Mouse (Mus musculus): ENCODE measurements at regions not wholly inside any gene's neighbourhood (a gene's known extent, or its start where the extent isn't known, plus 50 kb on each side); places are given as distances from the start of the nearest gene placed in this dataset.
A peak's percentile ranks its signal among the peaks of the same experiment; 100 is the strongest.

GRCm38 (mm10) chr14:104824926-104825325, 302.5 kb upstream of the Rnf219 start:
- Histone ChIP-seq H3K27me3 (ENCODE audit: control insufficient read depth, insufficient read depth, low read length) (no peaks in the 10 kb centered on the region), H3K9ac (ENCODE audit: low read depth, low read length) (no peak overlapping the region), H3K27ac (replicated peaks; ENCODE audit: insufficient read depth, low read depth, low read length) (no peak overlapping the region), H3K4me1 (ENCODE audit: control insufficient read depth, insufficient read depth, low read length) (no peaks in the 10 kb centered on the region), H3K36me3 (ENCODE audit: control insufficient read depth, insufficient read depth, low read length) (no peaks in the 10 kb centered on the region), H3K79me2 (ENCODE audit: control insufficient read depth, insufficient read depth, low read length) (no peaks in the 10 kb centered on the region), H3K4me3 (ENCODE audit: insufficient read depth, low read depth, low read length) (no peak overlapping the region)
- 63% methylated on average over 1 of the region's 1 CpGs for WGBS
- DNase-seq (ENCODE audit: extremely low read depth, low read depth, low spot score) = no peak
- TF ChIP-seq POLR2A (IDR thresholded peaks at IDR 0.05; ENCODE audit: extremely low read depth, insufficient read depth, low read length) (no peak), CTCF (IDR thresholded peaks at IDR 0.05; ENCODE audit: low read depth, low read length) (no peak)

GRCm38 (mm10) chr14:104824224-104824623, 301.8 kb upstream of the Rnf219 start:
- Histone ChIP-seq H3K27ac (replicated peaks; ENCODE audit: insufficient read depth, low read depth, low read length) (no peak overlapping the region), H3K4me3 (ENCODE audit: insufficient read depth, low read depth, low read length) (no peak overlapping the region), H3K9ac (ENCODE audit: low read depth, low read length) (no peak overlapping the region), H3K27me3 (ENCODE audit: control insufficient read depth, insufficient read depth, low read length) (no peaks in the 10 kb centered on the region), H3K4me1 (ENCODE audit: control insufficient read depth, insufficient read depth, low read length) (no peaks in the 10 kb centered on the region), H3K79me2 (ENCODE audit: control insufficient read depth, insufficient read depth, low read length) (no peaks in the 10 kb centered on the region), H3K36me3 (ENCODE audit: control insufficient read depth, insufficient read depth, low read length) (no peaks in the 10 kb centered on the region)
- no peak for TF ChIP-seq POLR2A (IDR thresholded peaks at IDR 0.05; ENCODE audit: extremely low read depth, insufficient read depth, low read length)
- TF ChIP-seq CTCF (IDR thresholded peaks at IDR 0.05; ENCODE audit: low read depth, low read length) = no peak
- WGBS = 61% methylated on average over 1 of the region's 1 CpGs
- no peak for DNase-seq (ENCODE audit: extremely low read depth, low read depth, low spot score)

- H3K79me2 ChIP-seq (ENCODE audit: control insufficient read depth, insufficient read depth, low read length) = no peaks in the 10 kb centered on the region
- DNase-seq (ENCODE audit: extremely low read depth, low read depth, low spot score) = no peak
- no peaks in the 10 kb centered on the region for H3K36me3 ChIP-seq (ENCODE audit: control insufficient read depth, insufficient read depth, low read length)
- no peaks in the 10 kb centered on the region for H3K27me3 ChIP-seq (ENCODE audit: control insufficient read depth, insufficient read depth, low read length)
- H3K9ac ChIP-seq (ENCODE audit: low read depth, low read length) = no peak overlapping the region
- H3K4me1 ChIP-seq (ENCODE audit: control insufficient read depth, insufficient read depth, low read length) = no peaks in the 10 kb centered on the region
- no peak overlapping the region for H3K27ac ChIP-seq (replicated peaks; ENCODE audit: insufficient read depth, low read depth, low read length)
- 85% methylated on average over 11 of the region's 11 CpGs for WGBS
- no peak overlapping the region for H3K4me3 ChIP-seq (ENCODE audit: insufficient read depth, low read depth, low read length)
- TF ChIP-seq CTCF (IDR thresholded peaks at IDR 0.05; ENCODE audit: low read depth, low read length) (no peak), POLR2A (IDR thresholded peaks at IDR 0.05; ENCODE audit: extremely low read depth, insufficient read depth, low read length) (no peak)
Measured at GRCm38 (mm10) chr14:104821903-104822573, 299.6 kb upstream of the Rnf219 start.

GRCm38 (mm10) chr14:104819106-104819505, 296.7 kb upstream of the Rnf219 start:
- H3K27me3 ChIP-seq (ENCODE audit: control insufficient read depth, insufficient read depth, low read length) = no peaks in the 10 kb centered on the region
- TF ChIP-seq CTCF (IDR thresholded peaks at IDR 0.05; ENCODE audit: low read depth, low read length) (no peak), POLR2A (IDR thresholded peaks at IDR 0.05; ENCODE audit: extremely low read depth, insufficient read depth, low read length) (no peak)
- no peak overlapping the region for H3K4me3 ChIP-seq (ENCODE audit: insufficient read depth, low read depth, low read length)
- H3K4me1 ChIP-seq (ENCODE audit: control insufficient read depth, insufficient read depth, low read length) = no peaks in the 10 kb centered on the region
- no peak for DNase-seq (ENCODE audit: extremely low read depth, low read depth, low spot score)
- H3K9ac ChIP-seq (ENCODE audit: low read depth, low read length) = no peak overlapping the region
- H3K36me3 ChIP-seq (ENCODE audit: control insufficient read depth, insufficient read depth, low read length) = no peaks in the 10 kb centered on the region
- H3K27ac ChIP-seq (replicated peaks; ENCODE audit: insufficient read depth, low read depth, low read length) = no peak overlapping the region
- 90% methylated on average over 4 of the region's 4 CpGs for WGBS
- no peaks in the 10 kb centered on the region for H3K79me2 ChIP-seq (ENCODE audit: control insufficient read depth, insufficient read depth, low read length)

GRCm38 (mm10) chr14:104813977-104814584, 291.6 kb upstream of the Rnf219 start:
- Histone ChIP-seq H3K4me1 (ENCODE audit: control insufficient read depth, insufficient read depth, low read length) (no peaks in the 10 kb centered on the region), H3K36me3 (ENCODE audit: control insufficient read depth, insufficient read depth, low read length) (no peaks in the 10 kb centered on the region), H3K4me3 (ENCODE audit: insufficient read depth, low read depth, low read length) (no peak overlapping the region), H3K27ac (replicated peaks; ENCODE audit: insufficient read depth, low read depth, low read length) (no peak overlapping the region), H3K9ac (ENCODE audit: low read depth, low read length) (no peak overlapping the region), H3K27me3 (ENCODE audit: control insufficient read depth, insufficient read depth, low read length) (no peaks in the 10 kb centered on the region), H3K79me2 (ENCODE audit: control insufficient read depth, insufficient read depth, low read length) (no peaks in the 10 kb centered on the region)
- peak; percentile 51 for DNase-seq (ENCODE audit: extremely low read depth, low read depth, low spot score)
- no peak for TF ChIP-seq CTCF (IDR thresholded peaks at IDR 0.05; ENCODE audit: low read depth, low read length)
- TF ChIP-seq POLR2A (IDR thresholded peaks at IDR 0.05; ENCODE audit: extremely low read depth, insufficient read depth, low read length) = no peak
- WGBS = 30% methylated on average over 10 of the region's 10 CpGs

- no peak overlapping the region for H3K4me3 ChIP-seq (ENCODE audit: insufficient read depth, low read depth, low read length)
- H3K4me1 ChIP-seq (ENCODE audit: control insufficient read depth, insufficient read depth, low read length) = no peaks in the 10 kb centered on the region
- WGBS = 67% methylated on average over 4 of the region's 4 CpGs
- H3K9ac ChIP-seq (ENCODE audit: low read depth, low read length) = no peak overlapping the region
- no peak for TF ChIP-seq CTCF (IDR thresholded peaks at IDR 0.05; ENCODE audit: low read depth, low read length)
- DNase-seq (ENCODE audit: extremely low read depth, low read depth, low spot score) = no peak
- no peaks in the 10 kb centered on the region for H3K79me2 ChIP-seq (ENCODE audit: control insufficient read depth, insufficient read depth, low read length)
- no peaks in the 10 kb centered on the region for H3K36me3 ChIP-seq (ENCODE audit: control insufficient read depth, insufficient read depth, low read length)
- no peak overlapping the region for H3K27ac ChIP-seq (replicated peaks; ENCODE audit: insufficient read depth, low read depth, low read length)
- no peaks in the 10 kb centered on the region for H3K27me3 ChIP-seq (ENCODE audit: control insufficient read depth, insufficient read depth, low read length)
Measured at GRCm38 (mm10) chr14:104812006-104812405, 289.6 kb upstream of the Rnf219 start.
